28 mouse cellular contexts compared by ENCODE assay signal in the genomic region with DNA sequence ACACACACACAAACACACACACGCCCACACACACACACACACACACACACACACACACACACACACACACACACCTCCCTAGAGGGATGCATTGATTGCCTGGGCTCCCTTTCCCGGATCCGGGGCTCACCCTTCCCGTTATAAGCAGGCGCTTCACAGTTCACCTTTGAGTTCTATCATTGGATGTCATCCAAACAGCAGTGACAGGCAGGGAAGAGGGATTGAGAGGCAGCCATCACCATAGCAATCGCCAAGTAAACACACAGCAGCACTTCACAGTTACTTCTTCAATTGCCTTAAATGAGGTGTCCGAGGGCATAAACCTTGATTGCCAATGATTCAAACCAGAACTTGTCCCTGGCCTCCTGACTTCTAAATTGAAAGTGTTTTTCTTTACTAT. TPM values are rescaled to one million over a fixed set of nuclear protein-coding genes. Genes with fewer than 3 reads are reported as not detected.
A peak's percentile ranks its signal among the peaks of the same experiment; 100 is the strongest.
DNase-seq lines count a peak whose midpoint lies in the region; ATAC-seq and TF ChIP-seq lines count a peak whose summit lies in the region.
"Had no signal": no experiment of that assay in that cellular context is flagged by ENCODE, and none has a peak within 500 bp of the region (broad histone marks: within the 10 kb centered on the region; RNA-seq: fewer than 3 reads in every experiment).

No protein-coding gene starts in this region.

- no peak overlapping the region for H3K4me3 ChIP-seq in forebrain, embryonic 14.5 days (ENCODE audit: low read depth, low read length)
- no peak overlapping the region for H3K4me3 ChIP-seq in forebrain, embryonic 13.5 days
- no peak overlapping the region for H3K4me3 ChIP-seq in lung, postnatal 0 days (ENCODE audit: low read depth, low read length)
- H3K4me3 ChIP-seq: limb, embryonic 12.5 days; lung, embryonic 15.5 days had no signal

- no peak overlapping the region for H3K9ac ChIP-seq in forebrain, embryonic 14.5 days (ENCODE audit: low read length)
- H3K9ac ChIP-seq in forebrain, embryonic 13.5 days = no peak overlapping the region
- no peak overlapping the region for H3K9ac ChIP-seq in lung, postnatal 0 days (replicated peaks; ENCODE audit: low read depth)
- H3K9ac ChIP-seq: limb, embryonic 12.5 days; lung, embryonic 15.5 days had no signal

- H3K9me3 ChIP-seq in forebrain, embryonic 14.5 days (replicated peaks; ENCODE audit: control insufficient read depth, low read length) = no peaks in the 10 kb centered on the region
- H3K9me3 ChIP-seq in forebrain, embryonic 13.5 days (replicated peaks) = no peaks in the 10 kb centered on the region
- H3K9me3 ChIP-seq in lung, postnatal 0 days (ENCODE audit: low read length) = no peaks in the 10 kb centered on the region
- H3K9me3 ChIP-seq: limb, embryonic 12.5 days; lung, embryonic 15.5 days had no signal

- H3K4me2 ChIP-seq in forebrain, embryonic 14.5 days (ENCODE audit: low read length) = no peak overlapping the region
- no peak overlapping the region for H3K4me2 ChIP-seq in forebrain, embryonic 13.5 days
- no peak overlapping the region for H3K4me2 ChIP-seq in lung, postnatal 0 days (replicated peaks; ENCODE audit: low read depth, low read length)
- H3K4me2 ChIP-seq: heart, embryonic 11.5 days; limb, embryonic 12.5 days; liver, embryonic 11.5 days; lung, embryonic 15.5 days had no signal

- TF ChIP-seq CTCF in lung, postnatal 0 days (IDR thresholded peaks at IDR 0.05) = no peak

- WGBS in forebrain, embryonic 14.5 days = 50% methylated on average over 7 of the region's 7 CpGs
- whole genome bisulfite sequencing in forebrain, embryonic 13.5 days = 59% methylated on average over 7 of the region's 7 CpGs
- WGBS in lung, postnatal 0 days = 42% methylated on average over 7 of the region's 7 CpGs

- DNase-seq in adrenal gland, postnatal 14 days = peak; percentile 17
- no peak for DNase-seq in adrenal gland, adult 2 months
- peak; percentile 54 for DNase-seq in forebrain, embryonic 14.5 days (ENCODE audit: low spot score)
- DNase-seq in lung, postnatal 0 days (ENCODE audit: low spot score) = peak; percentile 21
- no peak for DNase-seq in lung, postnatal 36 days
- DNase-seq in Muller cell, postnatal 12 days (ENCODE audit: inconsistent ontology term) = peak; percentile 14
- DNase-seq: gastrocnemius, postnatal 14 days; heart, adult 11 months; kidney, adult 18-20 months; kidney, postnatal 4 days; thymus, postnatal 25 days had no signal

- H3K4me1 ChIP-seq in forebrain, embryonic 14.5 days (ENCODE audit: control insufficient read depth, insufficient read depth, low read length) = peaks cover 2% of the 10 kb centered on the region; the same call in 1 of the 2 replicates
- peaks cover 28% of the 10 kb centered on the region for H3K4me1 ChIP-seq in forebrain, embryonic 13.5 days
- H3K4me1 ChIP-seq in lung, postnatal 0 days (ENCODE audit: insufficient read depth, low read depth, low read length) = no peaks in the 10 kb centered on the region

- peaks cover 6% of the 10 kb centered on the region; the same call in 1 of the 2 replicates for H3K27me3 ChIP-seq in forebrain, embryonic 14.5 days (replicated peaks; ENCODE audit: control insufficient read depth, insufficient read depth, low read length)
- H3K27me3 ChIP-seq in forebrain, embryonic 13.5 days = peaks cover 33% of the 10 kb centered on the region
- peaks cover 19% of the 10 kb centered on the region for H3K27me3 ChIP-seq in lung, postnatal 0 days (replicated peaks; ENCODE audit: insufficient read depth, low read length)

- H3K27ac ChIP-seq in forebrain, embryonic 14.5 days (ENCODE audit: low read depth, low read length) = no peak overlapping the region
- no peak overlapping the region for H3K27ac ChIP-seq in forebrain, embryonic 13.5 days
- H3K27ac ChIP-seq in lung, postnatal 0 days (ENCODE audit: low read length) = no peak overlapping the region
- H3K27ac ChIP-seq: limb, embryonic 12.5 days; lung, embryonic 15.5 days; macrophage had no signal

- no peaks in the 10 kb centered on the region for H3K36me3 ChIP-seq in forebrain, embryonic 14.5 days (ENCODE audit: control insufficient read depth, insufficient read depth, low read length)
- H3K36me3 ChIP-seq in forebrain, embryonic 13.5 days (ENCODE audit: poor library complexity, severe bottlenecking) = no peaks in the 10 kb centered on the region
- no peaks in the 10 kb centered on the region for H3K36me3 ChIP-seq in lung, postnatal 0 days (ENCODE audit: insufficient read depth, low read length)
- H3K36me3 ChIP-seq: limb, embryonic 12.5 days; lung, embryonic 15.5 days had no signal

- TF ChIP-seq EP300 in lung, postnatal 0 days (IDR thresholded peaks at IDR 0.05) = no peak

- ATAC-seq in forebrain, embryonic 14.5 days = no peak
- ATAC-seq in forebrain, embryonic 13.5 days = no peak
- peak; percentile 31 for ATAC-seq in lung, postnatal 0 days
- ATAC-seq: forebrain, embryonic 16.5 days had no signal

RNA-seq across cellular contexts. Expression of a gene that starts 3.9 kb away (rescaled TPM):
- total RNA-seq in adrenal gland, postnatal 14 days (2021) = 2.6 and 3.4 TPM in 2 replicates
- total RNA-seq in adrenal gland, adult 2 months (2021) = 1 to 10 TPM; 1.2 to 1.9 TPM
- polyA plus RNA-seq in adrenal gland, adult 2 months (2012; rRNA removed) = 1.4 and 2.0 TPM in 2 replicates
- 11.7 and 13.1 TPM in 2 replicates for polyA plus RNA-seq in forebrain, embryonic 14.5 days (2014; fragmentation: Nextera tagmentation; extraction: Ambion mirVana)
- 5.1 and 5.8 TPM in 2 replicates for polyA plus RNA-seq in forebrain, embryonic 13.5 days (2015; fragmentation: Nextera tagmentation; extraction: Ambion mirVana)
- 0.05 and 0.11 TPM in 2 replicates for polyA plus RNA-seq in lung, postnatal 0 days (2015; fragmentation: Nextera tagmentation; extraction: Ambion mirVana)
- total RNA-seq: monocyte, adult 5-6 weeks had no signal
- polyA plus RNA-seq: liver, embryonic 11.5 days; spleen, adult 2 months had no signal

RNA-seq across cellular contexts. Expression of a gene that starts 28.1 kb away (rescaled TPM):
- total RNA-seq in adrenal gland, postnatal 14 days (2021) = 38.3 and 52.9 TPM in 2 replicates
- total RNA-seq in adrenal gland, adult 2 months (2021) = 10 to 100 TPM; 64.5 to 66.2 TPM
- 14.8 and 19.2 TPM in 2 replicates for polyA plus RNA-seq in adrenal gland, adult 2 months (2012; rRNA removed)
- 2.2 and 4.3 TPM in 2 replicates for polyA plus RNA-seq in forebrain, embryonic 14.5 days (2014; fragmentation: Nextera tagmentation; extraction: Ambion mirVana)
- polyA plus RNA-seq in forebrain, embryonic 13.5 days (2015; fragmentation: Nextera tagmentation; extraction: Ambion mirVana) = 1.6 and 2.0 TPM in 2 replicates
- polyA plus RNA-seq in lung, postnatal 0 days (2015; fragmentation: Nextera tagmentation; extraction: Ambion mirVana) = 9.1 and 9.7 TPM in 2 replicates
- total RNA-seq: monocyte, adult 5-6 weeks had no signal

RNA-seq across cellular contexts. Expression of a gene that starts 40.2 kb away (rescaled TPM):
- total RNA-seq in adrenal gland, postnatal 14 days (2021) = 81.1 and 87.2 TPM in 2 replicates
- total RNA-seq in adrenal gland, adult 2 months (2021) = 100 to 1,000 TPM; 235 to 249 TPM
- 733 and 890 TPM in 2 replicates for polyA plus RNA-seq in adrenal gland, adult 2 months (2012; rRNA removed)
- polyA plus RNA-seq in forebrain, embryonic 14.5 days (2014; fragmentation: Nextera tagmentation; extraction: Ambion mirVana) = 21.9 and 24.0 TPM in 2 replicates
- polyA plus RNA-seq in forebrain, embryonic 13.5 days (2015; fragmentation: Nextera tagmentation; extraction: Ambion mirVana) = 19.4 and 20.3 TPM in 2 replicates
- 31.4 and 32.9 TPM in 2 replicates for polyA plus RNA-seq in lung, postnatal 0 days (2015; fragmentation: Nextera tagmentation; extraction: Ambion mirVana)

RNA-seq across cellular contexts. Expression of a gene that starts 43.4 kb away (rescaled TPM):
- total RNA-seq in adrenal gland, postnatal 14 days (2021) = not detected in 2 replicates
- total RNA-seq in adrenal gland, adult 2 months (2021) = not detected
- polyA plus RNA-seq in adrenal gland, adult 2 months (2012; rRNA removed) = not detected in 2 replicates
- not detected in 2 replicates for polyA plus RNA-seq in forebrain, embryonic 14.5 days (2014; fragmentation: Nextera tagmentation; extraction: Ambion mirVana)
- polyA plus RNA-seq in forebrain, embryonic 13.5 days (2015; fragmentation: Nextera tagmentation; extraction: Ambion mirVana) = not detected in 2 replicates
- polyA plus RNA-seq in lung, postnatal 0 days (2015; fragmentation: Nextera tagmentation; extraction: Ambion mirVana) = not detected in 2 replicates
- total RNA-seq: adrenal gland, postnatal 4 days; gastrocnemius, postnatal 14 days; hematopoietic stem cell, adult 5-6 weeks; left cerebral cortex, postnatal 14 days; monocyte, adult 5-6 weeks had no signal
- polyA plus RNA-seq: embryonic facial prominence, embryonic 14.5 days; forebrain, embryonic 16.5 days; heart, embryonic 11.5 days; heart, postnatal 0 days; kidney, embryonic 16.5 days; limb, embryonic 12.5 days; liver, embryonic 11.5 days; lung, embryonic 15.5 days; macrophage; neural tube, embryonic 11.5 days; spleen, adult 2 months; stomach, embryonic 14.5 days had no signal

RNA-seq across cellular contexts. Expression of a gene that starts 47.7 kb away (rescaled TPM):
- 113 and 133 TPM in 2 replicates for total RNA-seq in adrenal gland, postnatal 14 days (2021)
- 100 to 1,000 TPM; 145 to 164 TPM for total RNA-seq in adrenal gland, adult 2 months (2021)
- polyA plus RNA-seq in adrenal gland, adult 2 months (2012; rRNA removed) = 183 and 185 TPM in 2 replicates
- 159 and 172 TPM in 2 replicates for polyA plus RNA-seq in forebrain, embryonic 14.5 days (2014; fragmentation: Nextera tagmentation; extraction: Ambion mirVana)
- 164 and 171 TPM in 2 replicates for polyA plus RNA-seq in forebrain, embryonic 13.5 days (2015; fragmentation: Nextera tagmentation; extraction: Ambion mirVana)
- polyA plus RNA-seq in lung, postnatal 0 days (2015; fragmentation: Nextera tagmentation; extraction: Ambion mirVana) = 127 and 141 TPM in 2 replicates

Comparison
In these comparisons a context has a peak if more than half of its experiments do, and no peak if none do; other contexts are left out.
1. DNase-seq: peak in adrenal gland, postnatal 14 days (single experiment), forebrain, embryonic 14.5 days (single experiment), lung, postnatal 0 days (single experiment) and Muller cell, postnatal 12 days (single experiment); none in adrenal gland, adult 2 months (single experiment) and lung, postnatal 36 days (single experiment).
2. RNA of a gene that starts 40.2 kb away (polyA plus RNA-seq): 733 to 890 TPM in adrenal gland, adult 2 months; 31.4 to 32.9 TPM in lung, postnatal 0 days, 21.9 to 24.0 TPM in forebrain, embryonic 14.5 days and 19.4 to 20.3 TPM in forebrain, embryonic 13.5 days; every median in the first group is over 10 times any median in the second.